Mouse (Mus musculus): ENCODE measurements around the gene H2afy2. TPM values are rescaled to one million over a fixed set of nuclear protein-coding genes. Genes with fewer than 3 reads are reported as not detected.

H2afy2 gene
- total RNA-seq, 2 experiments from 2014 or later: 22.8 to 24.4 TPM

DNA sequence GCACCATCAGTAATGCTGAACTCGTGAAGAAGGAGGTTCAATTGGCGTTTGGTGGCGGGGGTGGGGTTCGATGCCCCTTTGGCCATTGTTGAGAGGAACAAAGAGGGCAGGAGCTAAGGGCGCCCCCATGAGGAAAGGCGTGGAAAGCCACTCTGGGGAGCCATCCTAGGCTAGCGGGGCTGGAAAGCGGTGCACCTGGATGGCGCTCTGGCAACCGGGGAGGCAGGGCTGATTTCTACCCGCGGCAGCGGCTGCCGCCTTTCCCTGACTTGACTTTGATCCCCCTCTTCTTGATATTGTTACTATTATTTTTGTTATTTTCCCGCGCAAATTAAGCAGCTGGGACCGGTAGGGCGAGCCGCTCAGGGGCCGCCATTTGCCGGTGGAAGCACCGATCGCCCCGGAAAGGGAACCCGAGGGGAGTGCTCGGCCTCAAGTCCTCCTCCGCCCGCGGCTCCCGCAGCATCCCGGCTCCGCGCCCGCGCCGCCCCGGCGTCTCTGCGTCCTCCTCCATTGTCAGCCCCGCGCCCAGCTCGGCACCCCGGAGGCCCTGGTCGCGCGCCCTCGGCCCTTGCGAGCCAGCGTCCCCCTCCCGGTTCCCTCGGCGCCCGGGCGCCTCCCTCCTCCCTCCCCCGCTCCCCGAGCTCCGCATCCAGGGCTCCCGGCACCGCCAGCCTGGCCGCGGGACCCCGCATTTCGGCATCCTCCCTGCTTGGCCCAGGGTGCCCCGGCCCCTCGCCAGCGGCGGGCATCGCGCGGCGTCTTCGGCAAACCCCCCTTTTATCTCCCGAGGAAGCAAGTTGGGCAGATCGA is 942 bp downstream of the H2afy2 start:
- DNase-seq: peak; percentile 78

DNA sequence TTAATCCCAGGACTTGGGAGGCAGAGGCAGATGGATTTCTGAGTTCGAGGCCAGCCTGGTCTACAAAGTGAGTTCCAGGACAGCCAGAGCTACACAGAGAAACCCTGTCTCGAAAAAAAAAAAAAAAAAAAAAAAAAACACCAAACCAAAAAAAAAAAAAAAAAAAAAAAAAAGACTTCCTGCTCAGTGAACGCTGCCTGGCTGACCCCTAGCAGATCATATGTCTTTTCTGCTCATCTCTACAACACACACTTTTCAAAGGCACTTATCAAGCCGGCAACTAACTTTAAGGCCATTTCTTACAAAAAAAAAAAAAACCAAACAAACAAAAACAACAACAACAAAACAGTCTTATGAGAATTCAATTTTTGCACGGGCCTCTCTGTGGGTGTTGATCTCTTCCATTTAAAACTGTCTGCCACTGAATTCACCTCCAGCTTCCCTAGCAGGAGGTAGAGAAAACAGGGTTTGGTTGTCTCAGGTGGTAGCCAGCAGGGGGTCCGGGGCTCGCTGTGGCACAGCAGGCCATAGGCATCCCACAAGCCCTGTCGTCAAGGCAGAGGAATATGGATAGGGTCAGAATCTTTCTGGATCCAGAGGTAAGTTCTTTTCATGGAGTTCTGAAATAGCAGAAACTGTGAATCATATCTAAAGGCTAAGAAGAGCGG is 2.4 kb downstream of the H2afy2 start:
- no peak for DNase-seq

DNA sequence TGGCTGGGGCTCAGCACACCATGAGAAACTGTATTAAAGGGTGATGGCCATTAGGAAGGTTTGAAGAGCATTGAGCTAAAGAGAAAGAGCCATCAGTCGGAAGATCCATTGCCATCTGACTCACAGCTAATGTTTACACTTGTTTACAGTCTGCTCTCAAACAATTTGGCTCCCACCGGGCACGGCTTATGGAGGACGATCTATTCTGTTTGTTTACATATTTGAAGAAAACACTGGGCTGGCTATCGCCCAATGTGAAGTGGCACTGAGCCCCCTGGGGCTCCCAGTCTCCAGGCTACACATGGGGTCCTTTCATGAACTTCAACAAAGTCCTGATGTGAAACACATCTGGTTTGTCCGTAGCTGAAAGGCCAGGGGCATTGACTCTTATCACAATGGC is 17.1 kb downstream of the H2afy2 start:
- no peak for DNase-seq

- DNase-seq: no peak
Observed at GRCm38 (mm10) chr10:61765558-61765957, 18.4 kb downstream of the H2afy2 start.

- DNase-seq: peak; percentile 49
Observed at GRCm38 (mm10) chr10:61764689-61765088, 19.3 kb downstream of the H2afy2 start.

DNA sequence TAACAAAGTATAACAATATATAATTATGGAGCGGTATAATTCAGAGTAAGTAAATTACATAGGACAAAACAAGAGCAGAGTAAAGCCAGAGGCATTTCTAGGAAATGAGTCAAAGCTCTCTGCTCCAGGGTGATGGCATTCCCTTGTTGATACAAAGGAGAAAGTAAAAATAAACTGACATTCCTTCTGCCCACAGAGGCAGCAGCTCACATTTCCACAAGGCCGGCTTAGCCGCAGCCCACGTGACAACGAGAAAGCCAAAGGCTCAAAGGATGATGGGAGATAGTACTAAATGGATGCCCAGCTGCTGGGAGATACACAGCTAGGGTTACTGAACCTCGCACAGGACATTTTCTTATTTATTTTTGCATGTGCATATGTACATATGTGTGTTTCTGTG is 24.1 kb downstream of the H2afy2 start:
- DNase-seq: peak; percentile 60

DNA sequence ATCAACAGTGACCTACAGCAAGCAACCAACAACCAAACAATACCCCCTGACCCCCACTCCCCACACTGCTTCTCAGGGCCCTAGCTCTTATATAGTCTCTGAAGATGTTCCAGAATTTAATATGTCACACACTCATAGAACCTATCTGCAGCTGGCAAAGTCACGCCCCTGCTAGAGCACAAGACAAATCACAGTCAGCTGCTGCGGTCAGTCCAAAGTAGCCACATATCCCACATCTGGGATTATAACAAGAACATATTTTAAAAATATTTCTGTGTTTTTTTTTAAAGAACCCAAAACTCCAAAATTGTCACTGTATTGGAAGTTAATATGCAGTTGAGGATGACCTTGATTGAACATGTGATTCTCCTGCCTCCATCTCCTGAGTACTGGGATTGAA is 25.0 kb downstream of the H2afy2 start:
- DNase-seq: no peak

DNA sequence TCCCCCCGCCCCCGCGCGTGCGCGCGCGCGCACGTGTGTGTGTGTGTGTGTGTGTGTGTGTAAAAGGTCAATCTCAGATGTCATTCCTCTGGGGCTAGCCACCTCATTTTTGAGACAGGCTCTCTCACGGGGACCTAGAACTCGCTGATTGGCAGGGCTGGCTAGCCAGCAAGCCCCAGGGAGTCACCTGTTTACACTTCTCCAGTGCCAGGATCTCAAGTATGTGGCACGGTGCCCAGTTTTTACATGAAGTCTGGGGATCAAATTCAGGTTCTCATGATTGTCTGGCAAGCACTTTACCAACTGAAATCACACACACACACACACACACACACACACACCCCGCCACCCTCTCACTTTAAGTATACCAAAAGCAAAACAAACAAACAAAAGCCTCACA is 26.9 kb downstream of the H2afy2 start:
- DNase-seq: peak; percentile 86

GRCm38 (mm10) chr10:61753071-61753470 is 30.9 kb downstream of the H2afy2 start:
- DNase-seq: no peak

- peak; percentile 66 for DNase-seq
Observed at GRCm38 (mm10) chr10:61751534-61752219, 32.3 kb downstream of the H2afy2 start.

DNA sequence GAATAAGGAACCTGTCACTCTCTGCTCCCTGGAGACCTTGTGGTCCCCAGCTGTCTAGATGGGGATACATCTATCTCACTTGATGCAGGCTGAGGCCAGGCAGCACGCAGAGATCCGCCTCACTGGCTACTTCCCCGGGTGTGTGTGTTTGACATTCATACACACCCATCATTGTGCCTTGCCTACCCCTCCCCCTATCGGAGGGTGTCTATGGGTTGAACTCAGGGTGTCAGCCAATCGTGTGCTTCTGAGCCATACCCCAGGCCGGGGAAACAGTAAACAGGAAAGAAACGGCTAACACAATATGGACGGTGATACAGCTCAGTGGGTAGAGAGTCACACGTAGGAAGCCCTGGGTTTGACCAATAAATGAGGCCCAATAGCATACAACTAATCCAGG is 33.9 kb downstream of the H2afy2 start:
- DNase-seq: no peak

DNA sequence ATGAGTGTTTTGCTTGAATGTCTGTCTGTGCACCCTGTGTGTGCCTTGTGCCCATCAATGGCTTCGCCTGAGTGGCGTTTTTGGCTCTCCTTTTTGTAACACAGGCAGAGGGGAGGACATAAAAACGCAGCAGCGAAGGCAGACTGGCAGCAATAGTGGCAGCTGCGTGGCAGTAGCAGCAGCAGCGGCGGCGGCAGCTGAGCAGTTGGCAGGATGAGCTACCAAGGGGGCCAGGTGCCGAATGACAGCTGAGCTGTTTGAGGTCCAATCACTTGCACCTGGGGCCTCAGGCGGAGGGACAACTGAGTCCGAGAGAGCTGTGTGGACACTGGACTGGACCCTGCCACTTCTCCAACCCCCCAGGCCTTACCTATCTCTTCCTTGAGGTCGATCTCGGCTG is 36.6 kb downstream of the H2afy2 start:
- DNase-seq: no peak

GRCm38 (mm10) chr10:61745133-61745532 is 38.8 kb downstream of the H2afy2 start:
- DNase-seq: peak; percentile 65

DNA sequence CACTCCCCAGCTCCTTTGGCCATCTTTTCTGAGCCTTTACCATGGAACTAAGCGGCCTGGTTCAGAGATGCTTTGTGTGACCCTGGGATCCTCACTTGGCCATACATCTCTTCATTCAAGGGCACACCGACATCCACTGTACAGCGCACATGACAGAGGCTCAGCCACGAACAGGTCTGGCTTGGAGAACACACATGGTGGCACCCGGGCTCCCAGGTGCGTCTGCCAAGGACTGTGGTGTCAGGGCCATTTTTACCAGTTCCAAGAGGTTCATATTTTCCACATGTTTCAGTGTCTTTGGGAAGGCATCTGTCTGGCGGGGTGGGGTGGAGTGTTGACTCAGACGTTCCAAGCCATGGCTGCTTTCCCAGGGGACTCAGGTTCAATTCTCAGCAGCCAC is 41.6 kb downstream of the H2afy2 start:
- no peak for DNase-seq

- DNase-seq: no peak
Observed at GRCm38 (mm10) chr10:61741873-61742272, 42.1 kb downstream of the H2afy2 start.

DNA sequence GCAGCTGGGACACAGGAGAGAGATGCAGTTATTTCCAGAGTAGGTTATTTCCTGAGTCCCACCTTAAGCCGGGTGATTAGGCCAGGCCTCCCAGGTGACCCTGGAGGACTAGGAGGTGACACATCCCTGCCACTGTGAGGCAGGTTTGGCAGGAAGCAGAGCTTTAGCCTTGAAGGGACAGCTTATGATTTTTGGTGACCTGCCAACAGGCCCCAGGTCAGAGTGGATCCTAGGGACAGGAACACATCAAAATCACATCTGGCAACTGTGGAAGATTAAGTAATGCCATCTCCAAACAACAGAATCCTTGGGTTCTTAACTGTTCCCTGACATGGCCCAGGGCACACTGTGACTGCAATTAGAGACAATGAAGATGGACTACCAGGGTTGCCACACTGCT is 42.6 kb downstream of the H2afy2 start:
- DNase-seq: no peak

DNA sequence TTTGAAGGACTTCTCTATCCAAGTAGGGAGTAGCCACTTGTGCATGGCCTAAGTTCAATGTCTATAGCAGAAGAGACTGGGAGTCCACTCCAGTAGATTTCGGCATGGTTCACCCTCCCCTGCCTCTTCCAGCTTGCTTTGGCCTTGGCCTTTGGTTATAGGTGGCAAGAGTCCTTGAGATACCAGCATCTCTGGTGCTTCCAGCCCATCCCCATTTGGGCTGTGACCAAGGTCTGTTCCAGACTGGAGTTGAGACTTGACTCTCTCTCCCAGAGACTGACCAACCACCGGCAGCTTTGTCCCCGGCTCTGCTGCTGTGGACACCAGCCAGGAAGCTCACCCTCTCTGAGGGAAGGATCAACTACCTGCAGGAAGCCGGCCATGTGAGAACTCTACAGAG is 45.8 kb downstream of the H2afy2 start:
- DNase-seq: no peak

DNA sequence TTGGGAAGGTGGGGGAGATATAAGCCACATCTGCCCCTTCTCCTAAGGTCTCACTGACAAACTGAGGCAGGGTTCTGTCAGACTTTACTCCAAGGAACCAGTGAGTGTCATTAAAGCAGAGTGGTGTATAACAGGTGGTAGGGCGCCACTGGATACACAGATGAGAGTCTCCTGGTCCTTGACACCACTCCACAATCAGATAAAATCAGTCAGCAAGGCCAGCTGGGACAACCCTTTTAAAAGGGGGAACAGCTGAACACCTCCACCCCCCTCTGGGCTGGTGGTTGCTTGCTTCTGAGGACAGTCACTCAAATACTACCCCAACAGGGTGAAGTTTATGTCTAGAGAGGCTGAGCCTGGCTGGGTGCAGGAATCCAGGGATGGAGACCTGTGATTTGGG is 46.4 kb downstream of the H2afy2 start:
- no peak for DNase-seq

- DNase-seq: no peak
Observed at GRCm38 (mm10) chr10:61736671-61737078, 47.3 kb downstream of the H2afy2 start.

DNA sequence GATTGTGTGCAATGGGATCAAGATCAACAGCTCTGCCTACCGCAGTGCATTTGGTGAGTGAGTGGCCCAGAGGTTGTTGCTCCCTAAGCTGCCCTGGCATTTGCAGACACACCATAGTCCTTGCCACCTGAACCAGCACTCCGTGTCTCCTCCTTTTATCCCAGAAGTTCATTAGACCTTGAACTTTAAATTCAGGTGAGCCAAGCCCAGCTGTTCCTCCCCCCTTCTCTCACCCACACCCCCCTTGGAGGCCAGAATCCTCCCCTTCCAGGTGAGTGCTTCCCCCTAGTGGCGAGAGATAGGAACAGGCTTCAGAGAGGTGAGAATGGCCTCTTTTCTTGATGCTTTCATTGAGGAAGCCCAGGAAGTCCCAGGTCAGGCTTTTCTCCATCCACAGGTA is 49.6 kb downstream of the H2afy2 start:
- peak; percentile 39 for DNase-seq

- no peak for DNase-seq
Observed at GRCm38 (mm10) chr10:61730171-61730570, 53.8 kb downstream of the H2afy2 start.

DNA sequence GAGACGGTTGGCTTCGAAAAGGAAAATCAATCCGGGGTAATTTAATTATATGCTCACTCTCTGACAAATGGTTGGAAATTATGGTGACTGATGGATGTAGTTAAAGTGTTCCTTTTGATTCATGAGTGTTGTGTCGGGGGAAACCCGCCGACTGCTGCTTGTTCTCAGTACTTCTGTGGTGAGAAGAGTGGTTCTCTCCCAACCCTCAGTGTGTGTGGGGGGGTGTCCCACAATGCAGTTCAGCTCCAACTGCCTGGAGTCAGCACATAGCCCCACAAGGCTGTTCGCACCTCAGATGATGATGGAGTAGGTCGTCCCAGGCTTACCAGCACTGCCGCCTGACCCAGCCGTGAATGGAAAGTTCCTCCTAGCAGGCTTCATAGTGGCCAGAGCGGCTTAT is 54.8 kb downstream of the H2afy2 start:
- no peak for DNase-seq

DNA sequence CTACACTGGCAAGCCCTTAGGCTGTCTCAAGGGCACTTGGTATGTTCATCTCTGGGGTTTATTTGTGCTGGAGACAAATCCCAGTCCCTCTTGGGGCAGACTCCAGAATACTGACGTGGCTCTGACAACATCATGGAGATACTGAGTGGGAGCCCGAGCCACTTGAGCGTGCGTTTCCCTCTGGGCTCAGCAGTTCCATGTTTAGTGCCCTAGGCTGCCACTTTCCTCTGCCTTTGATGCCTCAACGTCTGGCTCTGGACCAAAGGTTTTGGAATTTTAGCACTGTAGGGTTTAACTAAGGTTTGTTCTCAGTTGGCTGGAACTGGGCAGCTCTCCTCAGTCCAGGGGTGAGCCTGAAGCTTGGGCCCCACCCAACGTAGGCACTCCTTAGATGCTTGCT is 60.7 kb downstream of the H2afy2 start:
- peak; percentile 45 for DNase-seq

DNA sequence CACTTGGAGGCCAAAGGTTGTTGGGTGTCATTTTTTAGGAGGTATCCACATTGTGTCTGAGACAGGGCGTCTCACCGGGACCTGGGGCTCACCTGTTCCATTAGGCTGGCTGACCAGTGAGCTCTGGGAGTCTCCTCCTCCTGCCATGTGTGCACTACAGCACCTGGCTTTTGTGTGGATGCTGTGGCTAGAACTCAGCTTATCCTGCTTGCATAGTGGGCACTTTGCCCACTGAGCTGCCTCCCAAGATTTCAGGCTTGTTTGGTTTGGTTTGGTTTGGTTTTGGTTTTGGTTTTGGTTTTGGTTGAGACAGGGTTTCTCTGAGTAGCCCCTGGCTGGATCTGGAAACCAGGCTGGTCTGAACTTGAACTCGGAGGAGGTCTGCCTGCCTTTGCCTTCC is 61.7 kb downstream of the H2afy2 start:
- DNase-seq: no peak

All from heart, postnatal 4 days (tissue).